Mouse (Mus musculus) lung, embryonic 15.5 days (tissue): ENCODE measurements at regions not wholly inside any gene's neighbourhood (a gene's known extent, or its start where the extent isn't known, plus 50 kb on each side); places are given as distances from the start of the nearest gene placed in this dataset.

Source experiments
- ATAC-seq: fragments of 200-750 bp; cut with Nextera tagmentation; 2 replicates; pipeline ENCODE4 v1.8.0; 2017; ENCODE audit warnings: moderate number of reproducible peaks, borderline replicate concordance; ENCODE audit not compliant: low FRiP score, low TSS enrichment; ENCODE audit errors: extremely low read depth
- H3K27ac ChIP-seq: fragments of 300-500 bp; sonication (generic); 2 replicates; pipeline ENCODE4 v1.5.1; 2015; ENCODE audit warnings: moderate library complexity, mild to moderate bottlenecking, inconsistent platforms
- H3K27me3 ChIP-seq: fragments of 300-500 bp; sonication (generic); 2 replicates; pipeline ENCODE4 v1.6.1; 2015; ENCODE audit warnings: inconsistent platforms
- H3K36me3 ChIP-seq: fragments of 300-500 bp; sonication (generic); 2 replicates; pipeline ENCODE4 v1.6.1; 2015; ENCODE audit warnings: inconsistent platforms
- H3K4me1 ChIP-seq: fragments of 300-500 bp; sonication (generic); 2 replicates; pipeline ENCODE4 v1.6.1; 2015; ENCODE audit warnings: inconsistent platforms
- H3K4me2 ChIP-seq: fragments of 300-500 bp; sonication (generic); 2 replicates; pipeline ENCODE4 v1.6.1; 2015; ENCODE audit warnings: inconsistent platforms, mild to moderate bottlenecking, moderate library complexity
- H3K4me3 ChIP-seq: fragments of 300-500 bp; sonication (generic); 2 replicates; pipeline ENCODE4 v1.5.1; 2015; ENCODE audit warnings: mild to moderate bottlenecking, inconsistent platforms
- H3K9ac ChIP-seq: fragments of 300-500 bp; sonication (generic); 2 replicates; pipeline ENCODE4 v1.6.1; 2015; ENCODE audit warnings: inconsistent platforms
- H3K9me3 ChIP-seq: fragments of 300-500 bp; sonication (generic); 2 replicates; pipeline ENCODE4 v1.6.1; 2016; ENCODE audit warnings: inconsistent platforms
- WGBS: fragments of 180-500 bp; shearing (Covaris S2); methylation state at CpG from one replicate; pipeline ENCODE4 v1.1.7; 2015; 5-methylcytosine and 5-hydroxymethylcytosine counted together

DNA sequence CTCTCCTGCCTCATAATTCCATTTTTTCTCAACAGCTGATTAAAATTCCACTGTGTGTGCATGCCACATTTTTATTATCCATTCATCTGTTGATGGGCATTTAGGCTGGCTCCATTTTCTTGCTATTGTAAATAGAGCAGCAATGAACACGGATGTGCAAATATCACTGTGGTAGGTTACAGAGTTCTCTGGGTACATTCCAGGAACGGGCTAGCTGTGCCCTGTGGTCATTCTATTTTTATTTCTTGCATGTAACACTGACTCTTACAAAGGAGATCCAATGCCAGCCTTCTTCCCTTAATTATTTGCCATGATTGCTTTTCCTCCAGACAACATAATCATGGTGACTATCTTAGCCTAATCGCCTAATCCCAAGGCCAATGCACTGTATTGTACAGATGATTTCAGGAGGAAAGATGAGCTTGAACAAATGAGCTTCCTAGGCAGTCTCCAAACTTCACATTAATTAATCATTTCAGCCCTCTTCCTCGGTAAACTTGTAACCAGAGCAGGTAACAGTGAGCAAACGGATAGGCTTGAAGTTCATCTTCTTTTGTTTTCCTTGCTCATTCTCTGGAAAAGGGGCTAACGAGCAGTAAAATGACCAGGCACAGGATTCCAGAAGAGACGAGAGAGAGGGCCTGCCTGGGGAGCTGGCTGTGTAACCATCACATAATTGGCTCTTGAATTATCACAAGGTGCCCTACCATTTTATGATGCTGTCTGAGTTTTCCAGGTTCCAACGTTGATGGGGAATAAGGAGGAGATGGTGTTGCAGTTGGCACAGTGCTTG, 77.6 kb upstream of the Ppp2r3a start:
- no peak overlapping the region for H3K9ac ChIP-seq
- no peak overlapping the region for H3K27ac ChIP-seq
- H3K27me3 ChIP-seq, result no peaks in the 10 kb centered on the region
- no peak for ATAC-seq
- no peak overlapping the region for H3K4me2 ChIP-seq
- H3K4me3 ChIP-seq, result no peak overlapping the region
- 59% methylated on average over 8 of the region's 8 CpGs for WGBS
- H3K36me3 ChIP-seq, result no peaks in the 10 kb centered on the region
- H3K9me3 ChIP-seq, result no peaks in the 10 kb centered on the region
- H3K4me1 ChIP-seq, result no peaks in the 10 kb centered on the region

GRCm38 (mm10) chr9:101326961-101327360, 75.4 kb upstream of the Ppp2r3a start:
- no peak for ATAC-seq
- 58% methylated on average over 3 of the region's 3 CpGs for WGBS
- no peaks in the 10 kb centered on the region for H3K4me1 ChIP-seq
- H3K27ac ChIP-seq, result no peak overlapping the region
- no peak overlapping the region for H3K4me3 ChIP-seq
- no peaks in the 10 kb centered on the region for H3K9me3 ChIP-seq
- H3K9ac ChIP-seq, result no peak overlapping the region
- no peaks in the 10 kb centered on the region for H3K27me3 ChIP-seq
- H3K4me2 ChIP-seq, result no peak overlapping the region
- no peaks in the 10 kb centered on the region for H3K36me3 ChIP-seq

DNA sequence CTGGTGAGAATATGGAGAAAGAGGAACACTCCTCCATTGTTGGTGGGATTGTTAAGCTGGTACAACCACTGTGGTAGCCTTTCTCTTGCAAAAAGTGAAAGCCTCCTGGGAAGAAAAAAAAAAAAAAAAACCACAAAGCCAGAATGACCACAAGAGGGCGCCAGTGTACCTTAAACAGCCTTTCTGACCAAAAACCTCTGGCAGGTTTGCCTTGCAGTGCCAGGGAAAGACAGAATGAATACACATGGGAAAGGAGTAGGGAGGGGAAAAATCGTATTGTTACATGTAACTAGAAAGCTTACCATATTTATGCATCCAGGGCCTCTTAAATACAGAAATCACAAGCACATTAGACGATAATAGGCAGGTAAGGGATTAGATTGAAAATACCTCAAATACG, 62.4 kb upstream of the Ppp2r3a start:
- Histone ChIP-seq H3K9me3 (no peaks in the 10 kb centered on the region), H3K36me3 (no peaks in the 10 kb centered on the region), H3K9ac (no peak overlapping the region), H3K4me3 (no peak overlapping the region), H3K4me1 (no peaks in the 10 kb centered on the region), H3K27me3 (no peaks in the 10 kb centered on the region), H3K27ac (no peak overlapping the region), H3K4me2 (no peak overlapping the region)
- ATAC-seq, result no peak
- 42% methylated on average over 4 of the region's 4 CpGs for WGBS

DNA sequence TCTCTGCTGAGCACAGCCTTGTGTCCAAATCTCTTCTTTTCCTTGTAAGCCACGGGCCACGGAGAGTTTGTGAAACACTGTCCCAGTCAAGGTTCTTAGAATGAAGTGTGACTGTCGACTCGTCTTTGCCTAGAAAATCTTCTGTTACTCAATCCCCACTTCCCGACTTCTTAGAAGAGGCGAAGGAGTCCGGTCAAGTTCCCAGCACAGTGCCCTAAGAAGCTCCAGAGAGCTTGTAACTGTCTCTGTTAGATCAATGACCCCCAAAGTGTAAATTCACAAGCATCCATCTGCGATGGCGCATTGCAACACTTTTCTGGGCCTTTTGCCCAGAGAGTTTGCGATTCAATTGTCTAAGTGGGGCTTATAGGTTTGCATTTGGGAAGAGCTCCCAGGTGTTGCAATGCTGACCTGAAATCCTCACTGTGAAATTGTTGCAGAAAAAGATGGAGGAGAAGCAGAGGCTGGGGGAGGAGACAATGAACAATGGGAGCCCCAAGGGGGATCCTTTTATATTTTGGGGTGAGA, 54.9 kb upstream of the Ppp2r3a start:
- H3K36me3 ChIP-seq, result no peaks in the 10 kb centered on the region
- H3K4me3 ChIP-seq, result no peak overlapping the region
- 49% methylated on average over 10 of the region's 10 CpGs for WGBS
- H3K9me3 ChIP-seq, result no peaks in the 10 kb centered on the region
- H3K27me3 ChIP-seq, result no peaks in the 10 kb centered on the region
- no peak overlapping the region for H3K4me2 ChIP-seq
- no peaks in the 10 kb centered on the region for H3K4me1 ChIP-seq
- no peak overlapping the region for H3K27ac ChIP-seq
- no peak overlapping the region for H3K9ac ChIP-seq
- ATAC-seq, result no peak

DNA sequence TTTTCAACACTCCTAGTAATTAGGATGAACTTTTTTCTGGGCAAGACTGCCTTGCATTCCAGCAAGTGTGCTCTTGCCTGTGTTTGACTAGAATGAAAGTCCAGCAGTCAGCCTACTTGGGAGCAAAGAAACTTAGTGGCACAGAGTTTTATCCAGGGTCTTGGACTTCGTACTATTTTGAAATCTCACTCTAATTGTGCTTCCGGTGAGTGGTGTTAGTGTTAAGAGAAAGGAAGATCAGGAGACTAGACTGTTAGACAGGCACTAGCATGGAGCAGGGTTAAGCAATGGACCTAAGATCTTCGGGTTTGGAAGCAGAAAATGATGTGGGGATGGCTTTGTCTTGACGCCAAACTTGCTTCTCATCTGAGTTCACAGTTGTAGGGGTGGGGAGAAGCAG, 54.1 kb upstream of the Ppp2r3a start:
- ATAC-seq, result no peak

More for the DNA sequence above, 54.1 kb upstream of the Ppp2r3a start:
- Histone ChIP-seq H3K4me2 (no peak overlapping the region), H3K4me3 (no peak overlapping the region), H3K36me3 (no peaks in the 10 kb centered on the region), H3K27me3 (no peaks in the 10 kb centered on the region), H3K9ac (no peak overlapping the region), H3K4me1 (no peaks in the 10 kb centered on the region), H3K27ac (no peak overlapping the region), H3K9me3 (no peaks in the 10 kb centered on the region)
- WGBS, result 75% methylated on average over 4 of the region's 4 CpGs
